Mouse (Mus musculus) midbrain, embryonic 10.5 days (tissue): ENCODE results near the gene Pbld1. TPM values are rescaled to one million over a fixed set of nuclear protein-coding genes. Genes with fewer than 3 reads are reported as not detected.

Experiments
- DNase-seq: peaks from one replicate; pipeline ENCODE4 v3.0.0-alpha.2; 2017; ENCODE audit warnings: low spot score
- H3K27ac ChIP-seq: fragments of 300-500 bp; sonication (generic); replicated peaks from 2 replicates; pipeline ENCODE4 v1.5.1; 2016; ENCODE audit warnings: mild to moderate bottlenecking
- H3K27me3 ChIP-seq: fragments of 300-500 bp; sonication (generic); 2 replicates; pipeline ENCODE4 v1.6.1; 2016; ENCODE audit warnings: low read depth, mild to moderate bottlenecking; ENCODE audit not compliant: poor library complexity, severe bottlenecking
- H3K36me3 ChIP-seq: fragments of 300-500 bp; sonication (generic); 2 replicates; pipeline ENCODE4 v1.6.1; 2016; ENCODE audit warnings: mild to moderate bottlenecking, moderate library complexity
- H3K4me1 ChIP-seq: fragments of 300-500 bp; sonication (generic); 2 replicates; pipeline ENCODE4 v1.6.1; 2016
- H3K4me3 ChIP-seq: fragments of 300-500 bp; sonication (generic); 2 replicates; pipeline ENCODE4 v1.5.1; 2016; ENCODE audit warnings: mild to moderate bottlenecking, moderate library complexity
- H3K9me3 ChIP-seq: fragments of 300-500 bp; sonication (generic); replicated peaks from 2 replicates; pipeline ENCODE4 v1.6.1; 2016; ENCODE audit warnings: mild to moderate bottlenecking
- WGBS: fragments of 180-500 bp; shearing (Covaris S2); methylation state at CpG from one replicate; pipeline ENCODE4 v1.1.7; 2016; 5-methylcytosine and 5-hydroxymethylcytosine counted together
- polyA plus RNA-seq: library from polyadenylated mRNA; unstranded; fragments of >200 nt; fragmentation: Nextera tagmentation; extraction: Ambion mirVana; gene quantifications from 2 replicates; pipeline ENCODE4 v1.2.1, GENCODE M21; 2016

Pbld1 gene
- polyA plus RNA-seq, 1 experiment from 2014 or later = 1.5 TPM

DNA sequence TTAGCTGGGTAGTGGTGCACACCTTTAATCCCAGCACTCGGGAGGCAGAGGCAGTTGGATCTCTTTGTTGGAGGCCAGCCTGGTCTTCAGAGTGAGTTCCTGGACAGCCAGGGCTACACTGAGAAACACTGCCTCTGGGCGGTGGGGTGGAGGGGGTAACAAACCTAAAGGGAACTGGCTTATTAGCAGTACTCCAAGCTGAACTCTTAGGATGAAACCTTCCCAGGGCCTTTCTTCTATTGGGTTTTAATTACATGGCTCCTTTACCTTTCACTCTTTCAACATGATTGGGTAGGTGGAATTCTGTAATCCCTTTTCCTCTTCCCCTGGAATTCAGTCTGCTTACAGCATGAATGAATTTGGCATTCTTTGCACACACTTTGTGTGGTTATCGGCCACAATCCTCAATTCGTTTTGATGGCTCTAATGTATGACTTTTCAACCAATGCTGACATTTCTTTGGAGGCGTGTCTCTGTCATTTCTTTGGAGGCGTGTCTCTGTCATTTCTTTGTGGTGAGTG is 34.4 kb upstream of the Pbld1 start:
- Histone ChIP-seq H3K27ac (peak overlapping the region; percentile 100), H3K27me3 (no peaks in the 10 kb centered on the region), H3K4me1 (peaks cover 60% of the 10 kb centered on the region), H3K4me3 (peak overlapping the region; percentile 97), H3K9me3 (no peaks in the 10 kb centered on the region), H3K36me3 (no peaks in the 10 kb centered on the region)
- DNase-seq = peak; percentile 59
- WGBS = 20% methylated on average over 6 of the region's 6 CpGs

DNA sequence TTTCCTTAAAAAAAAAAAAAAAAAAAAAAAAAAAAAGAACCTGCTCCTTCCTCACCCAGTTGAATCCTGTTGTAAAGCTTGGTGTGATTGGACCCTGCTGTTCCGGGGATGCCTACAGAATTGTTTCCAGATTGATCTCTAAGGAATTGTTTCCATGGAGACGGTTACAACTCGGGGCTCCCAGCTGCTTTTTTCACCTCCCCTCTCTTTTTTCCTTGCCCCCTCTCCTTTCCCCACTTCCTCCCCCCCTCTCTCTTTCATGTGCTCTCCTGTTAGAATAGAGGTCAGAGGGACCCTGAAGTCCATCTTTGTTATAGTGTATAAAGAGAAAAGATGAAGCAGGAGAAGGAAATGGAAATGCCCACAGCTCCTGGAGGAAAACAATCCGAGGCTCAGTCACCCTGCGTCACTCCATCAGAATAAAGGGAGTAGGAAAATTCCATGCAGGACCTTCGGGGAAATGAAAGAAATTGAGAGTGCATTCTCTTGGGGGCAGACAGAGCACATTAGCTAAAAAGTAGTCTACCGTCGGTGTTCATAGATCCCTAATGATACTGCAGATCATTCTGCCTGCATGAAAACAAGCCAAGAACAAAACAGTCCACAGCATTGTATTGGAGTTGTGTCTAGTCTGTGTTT is 33.7 kb upstream of the Pbld1 start:
- Histone ChIP-seq H3K36me3 (no peaks in the 10 kb centered on the region), H3K9me3 (no peaks in the 10 kb centered on the region), H3K4me3 (peak overlapping the region; percentile 97), H3K27me3 (no peaks in the 10 kb centered on the region), H3K4me1 (peaks cover 53% of the 10 kb centered on the region), H3K27ac (peak overlapping the region; percentile 100)
- 8% methylated on average over 8 of the region's 8 CpGs for WGBS
- peak; percentile 77 for DNase-seq

DNA sequence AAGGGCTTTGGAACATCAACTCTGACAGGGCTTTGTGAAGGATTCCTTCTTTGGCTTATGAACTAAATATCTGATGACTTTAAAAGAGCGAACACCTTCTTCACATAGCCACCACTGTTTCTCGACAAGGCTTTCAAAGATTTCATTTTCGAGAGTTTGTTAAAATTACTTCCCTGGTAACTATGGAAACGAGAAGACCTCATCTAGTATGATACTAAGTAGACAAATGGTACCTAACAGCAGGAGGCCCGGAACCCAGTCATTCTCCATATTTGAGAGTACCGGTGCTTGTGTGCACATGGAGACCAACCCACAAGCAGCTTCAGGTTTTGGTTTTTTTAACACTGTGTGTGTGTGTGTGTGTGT is 33.2 kb upstream of the Pbld1 start:
- DNase-seq = peak; percentile 30
- Histone ChIP-seq H3K9me3 (no peaks in the 10 kb centered on the region), H3K4me1 (peaks cover 48% of the 10 kb centered on the region), H3K27me3 (no peaks in the 10 kb centered on the region), H3K27ac (peak overlapping the region; percentile 100), H3K36me3 (no peaks in the 10 kb centered on the region), H3K4me3 (peak overlapping the region; percentile 97)
- WGBS = 41% methylated on average over 6 of the region's 6 CpGs

DNA sequence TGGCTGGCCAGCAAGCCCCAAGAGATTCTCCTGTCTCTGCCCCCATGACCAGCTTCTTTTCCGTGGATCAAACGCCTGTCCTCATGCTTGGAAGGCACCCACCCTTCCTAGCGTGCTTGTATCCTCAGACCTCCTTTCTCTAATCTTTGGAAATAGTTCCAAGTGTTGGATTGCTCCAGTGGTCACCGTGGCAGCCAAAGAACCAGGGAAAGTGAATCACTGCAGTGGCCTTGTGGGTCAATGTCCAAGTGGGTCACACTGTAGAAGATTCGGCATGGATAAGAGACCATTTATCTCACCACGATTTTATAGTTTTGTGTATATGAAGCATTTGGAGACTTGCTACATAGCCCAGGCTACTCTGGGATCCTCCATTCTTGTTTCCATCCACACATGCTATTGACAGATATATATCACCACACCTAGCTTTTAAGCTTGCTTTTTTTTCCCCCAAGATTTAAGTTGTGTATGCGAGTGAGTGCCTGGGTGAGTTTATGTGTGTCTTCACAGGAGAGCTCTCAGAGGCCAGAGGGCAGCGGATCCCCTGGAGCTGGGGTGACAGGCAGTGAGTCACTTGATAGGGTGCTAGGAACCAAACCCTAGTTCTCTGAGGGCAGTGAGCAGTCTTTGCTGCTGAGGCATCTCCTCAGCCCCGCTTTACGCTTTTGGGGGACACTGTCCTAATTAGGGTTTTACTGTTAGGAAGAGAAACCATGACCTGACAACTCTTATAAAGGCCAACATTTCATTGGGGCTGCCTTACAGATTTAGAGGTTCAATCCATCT is 32.4 kb upstream of the Pbld1 start:
- DNase-seq = no peak
- H3K4me1 ChIP-seq = peaks cover 45% of the 10 kb centered on the region
- no peaks in the 10 kb centered on the region for H3K9me3 ChIP-seq
- H3K36me3 ChIP-seq = no peaks in the 10 kb centered on the region
- no peaks in the 10 kb centered on the region for H3K27me3 ChIP-seq
- 85% methylated on average over 10 of the region's 10 CpGs for WGBS
- H3K27ac ChIP-seq = peak overlapping the region; percentile 100
- H3K4me3 ChIP-seq = peak overlapping the region; percentile 97

DNA sequence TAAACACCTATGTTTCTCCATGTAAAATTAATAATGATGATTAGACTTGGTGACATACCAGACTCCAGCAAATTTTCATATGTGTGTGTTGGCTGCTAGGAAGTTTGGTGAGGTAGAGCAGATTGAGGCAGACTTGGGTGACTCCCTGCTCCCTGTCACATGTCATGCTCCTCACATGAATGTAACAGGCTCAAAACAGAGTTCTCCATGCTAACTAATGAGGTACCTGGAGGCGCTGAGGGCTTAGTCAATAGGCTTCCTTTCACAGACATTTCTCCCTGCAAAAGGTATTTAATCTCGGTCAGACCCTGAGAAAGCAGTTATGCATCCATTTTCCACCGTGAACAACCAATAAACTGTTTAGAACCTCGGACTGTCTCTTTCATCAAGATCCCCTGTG is 31.6 kb upstream of the Pbld1 start:
- 71% methylated on average over 4 of the region's 4 CpGs for WGBS
- H3K36me3 ChIP-seq = no peaks in the 10 kb centered on the region
- DNase-seq = no peak

DNA sequence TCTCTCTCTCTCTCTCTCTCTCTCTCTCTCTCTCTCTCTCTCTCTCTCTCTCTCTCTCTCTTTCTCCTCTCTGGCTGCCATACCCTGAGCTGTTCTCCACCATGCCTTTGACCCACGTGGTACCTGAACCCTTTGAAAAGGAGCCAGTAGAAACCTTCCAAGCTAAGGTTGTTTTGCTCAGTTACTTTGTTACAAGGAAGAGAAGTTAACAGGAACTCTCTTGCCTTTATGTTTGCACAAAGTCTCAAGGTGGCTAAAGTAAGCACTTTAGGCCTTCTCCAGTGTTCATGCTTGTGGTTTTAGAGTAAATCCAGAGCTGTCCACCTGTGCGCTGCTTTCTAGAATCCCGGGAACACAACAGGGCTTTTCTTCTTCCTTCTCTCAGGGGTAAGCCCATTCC is 27.7 kb upstream of the Pbld1 start:
- Histone ChIP-seq H3K36me3 (no peaks in the 10 kb centered on the region), H3K27me3 (no peaks in the 10 kb centered on the region)
- DNase-seq = no peak

More for the DNA sequence above, 31.6 kb upstream of the Pbld1 start:
- Histone ChIP-seq H3K4me1 (peaks cover 49% of the 10 kb centered on the region), H3K27me3 (no peaks in the 10 kb centered on the region), H3K4me3 (no peak overlapping the region), H3K9me3 (no peaks in the 10 kb centered on the region), H3K27ac (peak overlapping the region; percentile 100)

DNA sequence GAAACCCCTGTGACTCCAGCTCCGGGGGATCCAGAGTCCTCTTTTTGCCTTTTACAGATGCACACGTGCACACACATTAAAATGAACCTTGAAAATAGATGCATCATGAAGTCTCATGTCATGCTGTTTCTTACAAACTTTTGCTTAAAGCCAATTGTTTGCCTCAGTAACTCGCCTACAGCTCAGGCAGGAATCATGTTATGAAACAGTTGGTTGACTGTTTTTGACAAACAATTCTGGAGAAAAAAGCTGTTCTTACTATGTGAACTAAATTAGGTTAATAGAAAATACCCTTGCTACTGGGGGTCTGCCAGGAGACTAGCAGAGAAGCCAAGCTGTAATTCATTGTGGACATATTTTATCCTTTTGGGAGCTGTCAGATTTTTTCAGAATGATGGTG is 27.0 kb upstream of the Pbld1 start:
- WGBS = 76% methylated on average over 3 of the region's 3 CpGs
- Histone ChIP-seq H3K36me3 (no peaks in the 10 kb centered on the region), H3K27ac (no peak overlapping the region), H3K4me1 (peaks cover 18% of the 10 kb centered on the region), H3K4me3 (no peak overlapping the region), H3K27me3 (no peaks in the 10 kb centered on the region), H3K9me3 (no peaks in the 10 kb centered on the region)
- no peak for DNase-seq

More for the DNA sequence above, 27.7 kb upstream of the Pbld1 start:
- Histone ChIP-seq H3K9me3 (no peaks in the 10 kb centered on the region), H3K4me3 (no peak overlapping the region), H3K4me1 (peaks cover 25% of the 10 kb centered on the region), H3K27ac (no peak overlapping the region)
- WGBS = 79% methylated on average over 3 of the region's 3 CpGs

DNA sequence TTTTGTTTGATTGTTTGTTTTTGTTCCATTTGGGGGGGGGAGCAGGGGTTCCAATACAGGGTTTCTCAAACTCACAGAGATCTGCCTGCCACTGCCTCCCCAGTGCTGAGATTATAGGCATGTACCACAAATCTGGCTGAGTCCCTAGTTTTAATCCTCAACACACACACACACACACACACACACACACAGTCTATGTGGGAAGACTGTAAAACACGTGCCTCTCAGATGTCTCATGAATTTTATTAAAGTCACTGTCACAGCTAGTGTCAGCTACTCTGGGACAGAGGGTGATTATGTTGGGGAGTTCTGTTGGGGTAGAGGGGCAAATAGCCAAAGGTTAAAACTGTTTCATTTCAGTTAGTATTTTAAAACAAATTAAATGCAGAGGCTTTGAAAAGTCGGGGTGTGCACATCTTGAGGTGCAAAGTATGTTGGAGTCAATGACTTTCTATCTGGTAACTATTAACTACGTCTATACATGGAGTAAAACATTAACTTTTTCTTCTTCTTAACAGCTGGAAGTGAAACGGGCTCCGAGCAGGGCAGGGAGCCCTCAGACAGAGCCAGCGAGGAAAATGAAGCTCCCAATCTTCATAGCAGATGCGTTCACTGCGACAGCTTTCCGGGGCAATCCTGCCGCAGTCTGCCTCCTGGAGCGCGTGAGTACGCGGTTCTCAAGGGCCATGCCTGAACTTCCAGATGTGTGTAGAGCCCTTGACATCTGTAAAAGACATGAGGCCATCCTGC is 21.2 kb upstream of the Pbld1 start:
- 87% methylated on average over 14 of the region's 14 CpGs for WGBS
- DNase-seq = no peak

DNA sequence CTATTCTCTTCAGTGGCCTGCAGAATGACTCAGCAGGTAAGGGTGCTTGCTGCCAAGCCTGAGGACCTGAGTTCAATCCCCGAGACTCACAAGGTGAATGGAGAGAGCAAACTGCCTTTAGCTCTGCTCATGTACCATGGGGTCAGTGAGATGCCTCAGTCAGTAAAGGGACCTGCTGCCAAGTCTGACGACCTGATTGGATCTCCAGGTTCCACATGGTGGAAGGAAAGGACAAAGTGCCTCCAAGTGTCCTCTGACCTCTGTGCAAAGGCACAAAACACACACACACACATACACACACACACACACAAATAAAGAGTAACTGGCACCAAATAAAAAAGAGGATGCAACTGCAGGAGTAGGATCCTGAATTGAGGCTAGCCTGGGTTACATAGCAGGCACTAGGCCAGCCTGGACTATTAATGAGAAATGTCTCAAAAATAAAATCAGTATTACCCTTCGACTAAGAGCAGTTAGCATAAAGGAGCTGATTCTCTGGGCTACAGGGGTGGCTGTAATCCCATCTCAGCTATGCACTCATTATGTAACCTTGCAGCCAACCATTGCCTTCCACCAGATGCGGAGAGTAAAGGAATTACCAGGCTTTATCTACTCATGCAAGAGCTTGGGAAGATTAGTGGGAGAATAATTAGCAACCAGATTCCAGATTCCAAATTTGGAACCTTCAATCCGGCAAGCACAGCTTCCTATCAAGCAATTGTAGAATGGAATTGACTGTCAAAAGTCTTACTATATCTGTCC is 19.9 kb upstream of the Pbld1 start:
- no peaks in the 10 kb centered on the region for H3K4me1 ChIP-seq
- no peak overlapping the region for H3K4me3 ChIP-seq
- DNase-seq = no peak
- WGBS = 67% methylated on average over 5 of the region's 5 CpGs
- no peaks in the 10 kb centered on the region for H3K36me3 ChIP-seq
- no peaks in the 10 kb centered on the region for H3K27me3 ChIP-seq
- H3K9me3 ChIP-seq = no peaks in the 10 kb centered on the region
- no peak overlapping the region for H3K27ac ChIP-seq

More for the DNA sequence above, 21.2 kb upstream of the Pbld1 start:
- Histone ChIP-seq H3K36me3 (no peaks in the 10 kb centered on the region), H3K4me3 (no peak overlapping the region), H3K4me1 (no peaks in the 10 kb centered on the region), H3K9me3 (no peaks in the 10 kb centered on the region), H3K27me3 (no peaks in the 10 kb centered on the region), H3K27ac (no peak overlapping the region)

DNA sequence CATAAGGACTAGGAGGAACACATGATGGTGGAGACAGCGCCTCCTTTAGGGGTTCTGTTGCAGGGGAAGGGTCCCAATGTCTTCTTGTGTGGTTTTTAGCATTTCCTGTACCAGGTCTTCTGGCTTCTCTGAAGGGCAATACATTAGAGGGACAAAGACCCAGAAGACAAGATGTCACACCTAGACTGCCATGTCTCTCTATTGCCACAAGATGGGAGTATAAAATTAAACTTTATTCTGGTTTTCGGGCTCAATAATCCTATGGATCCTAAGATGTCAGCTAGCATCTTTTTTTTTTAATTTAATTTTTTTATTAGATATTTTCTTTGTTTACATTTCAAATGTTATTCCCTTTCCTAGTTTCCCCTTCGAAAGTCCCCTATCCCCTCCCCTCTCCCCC is 16.8 kb upstream of the Pbld1 start:
- 67% methylated on average over 3 of the region's 3 CpGs for whole genome bisulfite sequencing
- Histone ChIP-seq H3K27me3 (no peaks in the 10 kb centered on the region), H3K36me3 (no peaks in the 10 kb centered on the region), H3K4me3 (no peak overlapping the region), H3K9me3 (no peaks in the 10 kb centered on the region), H3K27ac (no peak overlapping the region), H3K4me1 (no peaks in the 10 kb centered on the region)
- DNase-seq = no peak

DNA sequence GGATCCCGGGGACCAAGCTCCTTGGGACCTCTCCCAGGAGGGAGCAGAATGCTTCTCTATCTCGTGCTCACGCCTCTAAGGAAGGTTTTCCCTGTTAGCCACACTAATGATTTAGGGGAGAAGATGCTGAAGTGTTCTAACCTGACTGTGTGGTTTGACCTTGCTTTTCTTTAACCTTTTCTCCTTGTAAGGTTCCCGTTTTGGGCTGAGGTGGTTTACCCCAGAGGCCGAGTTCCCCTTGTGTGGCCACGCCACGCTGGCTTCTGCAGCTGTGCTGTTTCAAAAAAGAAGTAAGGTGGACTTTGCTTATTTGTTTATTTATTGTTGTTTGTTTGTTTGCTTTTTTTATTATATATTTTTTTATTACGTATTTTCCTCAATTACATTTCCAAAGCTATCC is 12.2 kb upstream of the Pbld1 start:
- no peaks in the 10 kb centered on the region for H3K27me3 ChIP-seq
- H3K36me3 ChIP-seq = no peaks in the 10 kb centered on the region
- no peak overlapping the region for H3K4me3 ChIP-seq
- no peak for DNase-seq
- no peaks in the 10 kb centered on the region for H3K9me3 ChIP-seq
- WGBS = 90% methylated on average over 8 of the region's 8 CpGs
- H3K27ac ChIP-seq = no peak overlapping the region
- H3K4me1 ChIP-seq = no peaks in the 10 kb centered on the region

DNA sequence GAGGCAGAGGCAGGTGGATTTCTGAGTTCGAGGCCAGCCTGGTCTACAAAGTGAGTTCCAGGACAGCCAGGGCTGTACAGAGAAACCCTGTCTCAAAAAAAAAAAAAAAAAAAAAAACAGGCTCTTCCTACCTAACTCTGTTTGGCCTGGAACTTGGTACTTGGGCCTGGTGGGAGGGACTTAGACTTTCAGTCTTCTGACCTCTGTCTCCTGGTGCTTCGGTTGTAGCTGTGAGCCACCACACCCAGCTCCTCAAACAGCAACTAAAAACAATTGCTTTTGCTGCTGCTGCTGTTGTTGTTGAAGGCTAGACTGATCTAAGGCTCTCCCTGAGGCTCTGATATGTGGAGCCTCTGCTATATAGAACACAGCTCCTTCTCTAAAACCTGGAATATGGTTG is 10.9 kb upstream of the Pbld1 start:
- H3K4me3 ChIP-seq = no peak overlapping the region
- H3K9me3 ChIP-seq = no peaks in the 10 kb centered on the region
- DNase-seq = no peak
- H3K4me1 ChIP-seq = peaks cover 5% of the 10 kb centered on the region
- WGBS = 81% methylated on average over 2 of the region's 2 CpGs
- H3K27ac ChIP-seq = no peak overlapping the region
- no peaks in the 10 kb centered on the region for H3K36me3 ChIP-seq
- no peaks in the 10 kb centered on the region for H3K27me3 ChIP-seq
